Mouse (Mus musculus) embryonic facial prominence, embryonic 13.5 days (tissue): Measurements from ENCODE around the gene Rasa3. TPM values are rescaled to one million over a fixed set of nuclear protein-coding genes. Genes with fewer than 3 reads are reported as not detected.

Experiments used
- ATAC-seq: fragments of 200-750 bp; cut with Nextera tagmentation; 2 replicates; pipeline ENCODE4 v1.8.0; 2017; ENCODE audit warnings: low read depth; ENCODE audit not compliant: insufficient number of reproducible peaks, insufficient read depth, low FRiP score, low TSS enrichment
- H3K27ac ChIP-seq: fragments of 300-500 bp; sonication (generic); 2 replicates; pipeline ENCODE4 v1.5.1; 2015; ENCODE audit warnings: moderate library complexity, mild to moderate bottlenecking, inconsistent platforms
- H3K27me3 ChIP-seq: fragments of 300-500 bp; sonication (generic); 2 replicates; pipeline ENCODE4 v1.6.1; 2015; ENCODE audit warnings: mild to moderate bottlenecking, inconsistent platforms
- H3K36me3 ChIP-seq: fragments of 300-500 bp; sonication (generic); 2 replicates; pipeline ENCODE4 v1.6.1; 2015; ENCODE audit warnings: mild to moderate bottlenecking, inconsistent platforms
- H3K4me1 ChIP-seq: fragments of 300-500 bp; sonication (generic); 2 replicates; pipeline ENCODE4 v1.6.1; 2015; ENCODE audit warnings: inconsistent platforms
- H3K4me2 ChIP-seq: fragments of 300-500 bp; sonication (generic); 2 replicates; pipeline ENCODE4 v1.6.1; 2015; ENCODE audit warnings: moderate library complexity, mild to moderate bottlenecking, inconsistent platforms
- H3K4me3 ChIP-seq: fragments of 300-500 bp; sonication (generic); 2 replicates; pipeline ENCODE4 v1.5.1; 2015; ENCODE audit warnings: mild to moderate bottlenecking, inconsistent platforms
- H3K9ac ChIP-seq: fragments of 300-500 bp; sonication (generic); 2 replicates; pipeline ENCODE4 v1.6.1; 2015; ENCODE audit warnings: mild to moderate bottlenecking, inconsistent platforms
- H3K9me3 ChIP-seq: fragments of 300-500 bp; sonication (generic); 2 replicates; pipeline ENCODE4 v1.6.1; 2016; ENCODE audit warnings: inconsistent platforms
- WGBS: fragments of 180-500 bp; shearing (Covaris S2); methylation state at CpG from one replicate; pipeline ENCODE4 v1.1.7; 2015; ENCODE audit warnings: mixed read lengths; 5-methylcytosine and 5-hydroxymethylcytosine counted together
- polyA plus RNA-seq: library from polyadenylated mRNA; unstranded; fragments of >200 nt; fragmentation: Nextera tagmentation; extraction: Ambion mirVana; gene quantifications from 2 replicates; pipeline ENCODE4 v1.2.1, GENCODE M21; 2015

The Rasa3 gene
- polyA plus RNA-seq, 1 experiment from 2014 or later: 25.5 TPM

GRCm38 (mm10) chr8:13519503-13519902, 157.9 kb downstream of the Rasa3 start:
- Histone ChIP-seq H3K4me3 (no peak overlapping the region), H3K9me3 (no peaks in the 10 kb centered on the region), H3K36me3 (no peaks in the 10 kb centered on the region), H3K4me1 (0 out of 2 replicates have a peak, but pooled peaks cover 3% of the 10 kb centered on the region), H3K27ac (no peak overlapping the region), H3K4me2 (no peak overlapping the region), H3K27me3 (peaks cover 7% of the 10 kb centered on the region; the same call in 1 of the 2 replicates), H3K9ac (no peak overlapping the region)
- WGBS: 86% methylated on average over 9 of the region's 9 CpGs
- no peak for ATAC-seq

DNA sequence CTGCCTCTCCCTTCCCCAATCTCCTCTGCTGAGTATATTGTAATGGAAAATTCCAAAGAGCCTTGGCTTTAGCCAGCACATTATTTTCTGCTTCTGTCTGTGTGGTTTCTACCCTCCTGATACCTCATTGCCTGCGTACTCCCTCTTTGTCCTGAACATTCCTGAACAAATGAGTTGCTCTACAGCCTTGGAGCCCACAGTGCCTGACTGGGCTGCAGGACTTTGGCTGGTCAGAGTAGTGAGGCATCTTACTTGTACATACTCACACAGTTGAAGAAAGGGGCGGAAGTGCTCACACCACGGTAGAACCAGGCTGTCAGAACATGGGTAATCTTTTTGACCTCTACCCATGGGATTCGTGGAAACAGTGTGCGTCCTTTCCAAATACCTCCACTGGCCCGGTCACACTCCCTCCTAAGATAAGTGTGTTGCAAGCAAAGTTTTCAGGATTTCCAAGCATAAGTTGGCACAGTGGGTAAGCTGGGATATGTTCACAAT, 160.1 kb downstream of the Rasa3 start:
- H3K9ac ChIP-seq: no peak overlapping the region
- H3K27ac ChIP-seq: no peak overlapping the region
- H3K4me3 ChIP-seq: no peak overlapping the region
- H3K36me3 ChIP-seq: no peaks in the 10 kb centered on the region
- H3K4me2 ChIP-seq: no peak overlapping the region
- H3K4me1 ChIP-seq: 0 out of 2 replicates have a peak, but pooled peaks cover 3% of the 10 kb centered on the region
- 90% methylated on average over 6 of the region's 6 CpGs for WGBS
- peaks cover 4% of the 10 kb centered on the region; the same call in 1 of the 2 replicates for H3K27me3 ChIP-seq
- H3K9me3 ChIP-seq: no peaks in the 10 kb centered on the region
- no peak for ATAC-seq

Other genes starting within 250 kb of the Rasa3 start
- gene Tmem255b, start 242.4 kb downstream of the Rasa3 start, polyA plus RNA-seq: 0.38 TPM in 1 of 2 replicates, not detected in the other
- gene Gas6, start 183.1 kb downstream of the Rasa3 start, polyA plus RNA-seq: 15.4 and 17.5 TPM in 2 replicates
- gene 1700029H14Rik, start 115.1 kb downstream of the Rasa3 start, polyA plus RNA-seq: not detected in 2 replicates
- gene Cfap97d2, start 28.3 kb upstream of the Rasa3 start, polyA plus RNA-seq: 0.15 TPM in 1 of 2 replicates, not detected in the other
- gene Cdc16, start 80.1 kb upstream of the Rasa3 start, polyA plus RNA-seq: 217 and 222 TPM in 2 replicates
- 43.3 and 46.0 TPM in 2 replicates for gene Upf3a, start 108.0 kb upstream of the Rasa3 start, polyA plus RNA-seq
- not detected in 2 replicates for gene AF366264, start 160.8 kb upstream of the Rasa3 start, polyA plus RNA-seq
- 38.4 and 41.1 TPM in 2 replicates for gene Champ1, start 192.0 kb upstream of the Rasa3 start, polyA plus RNA-seq
- 46.9 and 49.9 TPM in 2 replicates for gene Coprs, start 212.7 kb upstream of the Rasa3 start, polyA plus RNA-seq